Mouse (Mus musculus) CD4-positive helper T cell, adult 2 months (primary cell): Measurements from ENCODE around the gene Mcmbp.

Experiments
- DNase-seq: peaks from one replicate; pipeline ENCODE4 v3.0.0-alpha.2; 2012; ENCODE audit warnings: low read depth, missing footprints, low spot score

Mcmbp gene

DNA sequence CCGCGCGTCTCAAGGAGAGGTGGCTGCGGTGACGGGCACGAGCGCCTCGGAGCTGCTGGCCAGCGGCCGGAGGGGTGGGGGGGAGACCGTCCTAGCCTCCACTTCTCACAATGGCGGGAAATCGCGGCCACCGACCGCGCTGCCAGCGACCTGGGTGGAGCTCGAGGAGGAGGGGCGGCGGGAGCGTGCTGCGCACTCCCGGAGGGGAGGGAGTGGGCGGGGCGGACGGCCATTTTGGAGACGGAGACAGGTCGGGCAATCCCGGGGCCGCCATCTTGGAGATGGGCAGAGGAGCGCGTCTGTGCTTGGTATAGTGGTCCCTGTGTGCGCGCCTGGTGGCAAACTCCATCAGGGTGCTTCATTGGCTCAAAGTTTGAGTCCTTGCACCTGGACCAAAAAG, at the start of gene Mcmbp:
Mcmbp (minus strand) TSS at position 162 of the 400 bp plus-strand sequence.
- DNase-seq, result peak; percentile 95

DNA sequence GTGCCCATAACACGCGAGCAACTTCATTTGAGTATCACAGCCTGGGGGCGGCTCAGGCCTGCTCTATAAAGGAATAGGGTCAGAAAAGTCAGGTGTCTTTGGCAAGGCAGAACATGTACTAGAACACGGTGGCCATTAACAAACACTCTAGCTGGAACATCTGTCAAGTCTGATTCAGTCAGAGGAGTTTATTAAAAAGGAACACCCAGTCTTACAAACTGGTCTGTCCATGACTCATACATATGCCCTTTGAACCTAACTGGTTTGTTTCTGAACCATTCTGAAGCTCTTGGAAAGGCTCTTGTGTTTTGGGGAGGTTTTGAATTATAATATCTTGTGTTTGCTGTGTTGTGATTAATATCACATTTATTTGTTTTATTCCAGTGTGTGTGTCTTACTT, 49.8 kb upstream of the Mcmbp start:
- DNase-seq, result no peak

GRCm38 (mm10) chr7:128781846-128782245, 41.6 kb upstream of the Mcmbp start:
- no peak for DNase-seq

- peak; percentile 47 for DNase-seq
Observed at GRCm38 (mm10) chr7:128779305-128779704, 39.0 kb upstream of the Mcmbp start.

GRCm38 (mm10) chr7:128777201-128777600, 36.9 kb upstream of the Mcmbp start:
- DNase-seq, result no peak

DNA sequence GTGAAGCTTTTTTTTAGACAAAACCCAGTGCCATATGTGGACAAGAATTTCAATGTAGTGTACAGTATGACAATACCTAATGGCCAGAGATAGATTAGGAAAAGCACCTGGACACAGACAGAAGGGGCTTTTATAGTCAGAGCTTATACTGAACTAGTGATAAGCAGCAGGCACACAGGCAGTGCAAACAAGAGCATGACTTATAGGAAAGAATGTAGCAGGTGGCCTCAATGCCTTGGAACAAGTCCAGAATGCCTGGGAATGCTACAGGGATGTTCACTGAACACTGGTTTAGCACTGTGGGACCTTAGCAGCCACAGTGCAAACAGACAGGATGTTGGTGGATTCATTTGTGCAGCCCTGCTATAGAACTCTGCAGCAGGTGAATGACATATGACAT, 26.4 kb upstream of the Mcmbp start:
- DNase-seq, result no peak

DNA sequence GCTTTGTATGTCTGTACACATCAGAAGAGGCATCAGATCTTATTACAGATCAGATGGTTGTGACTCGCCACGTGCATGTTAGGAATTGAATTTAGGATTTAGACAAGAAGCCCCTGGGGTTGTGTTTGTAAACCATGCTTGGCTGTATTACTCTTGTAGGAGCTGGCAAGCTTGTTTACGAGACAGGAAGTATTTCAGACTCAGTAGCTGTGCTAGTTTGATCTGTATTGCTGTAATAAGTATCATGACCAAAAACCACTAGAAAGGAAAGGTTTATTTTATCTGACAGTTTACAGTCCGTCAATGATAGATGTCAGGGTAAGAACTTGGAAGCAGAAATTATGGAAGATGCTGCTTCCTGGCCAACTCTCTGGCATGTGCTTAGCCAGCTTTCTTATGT, 18.7 kb upstream of the Mcmbp start:
- no peak for DNase-seq

DNA sequence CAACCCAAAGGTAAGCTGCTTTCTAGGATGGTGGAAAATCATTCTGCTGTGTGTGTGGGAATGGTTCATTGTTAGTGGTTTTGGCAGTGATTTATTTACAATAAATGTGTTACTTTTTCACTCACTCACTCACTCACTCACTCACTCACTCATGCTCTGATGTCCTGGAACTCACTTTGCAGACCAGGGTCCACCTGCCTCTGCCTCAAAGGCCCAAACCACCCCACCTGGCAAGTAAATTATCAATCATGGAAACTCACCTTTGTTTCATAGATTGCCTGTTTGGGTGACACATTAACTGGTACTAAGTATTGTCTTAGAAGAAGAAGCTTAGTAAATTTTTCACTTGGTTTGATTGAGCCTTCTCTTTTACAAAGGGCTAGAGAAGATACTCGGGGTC, 15.1 kb upstream of the Mcmbp start:
- no peak for DNase-seq

DNA sequence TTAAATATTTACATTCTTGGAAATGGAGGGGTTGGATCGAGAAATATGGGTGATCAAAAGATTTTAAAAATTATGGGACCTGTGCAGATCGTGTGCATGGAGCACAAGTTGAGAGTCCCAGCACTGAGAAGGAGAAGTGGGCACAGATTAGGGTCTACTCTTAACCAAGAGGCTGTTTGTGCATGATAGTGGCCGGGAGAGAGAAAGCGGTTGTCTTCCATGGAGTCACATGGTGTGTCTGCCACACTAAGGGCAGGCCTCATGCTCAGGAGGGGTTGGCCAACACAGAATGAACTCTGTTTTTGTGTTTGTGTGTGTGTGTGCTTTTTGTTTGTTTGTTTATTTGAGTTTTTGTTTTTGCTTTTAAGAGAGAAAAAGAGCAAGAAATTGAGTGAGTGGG, 11.7 kb upstream of the Mcmbp start:
- DNase-seq, result no peak

DNA sequence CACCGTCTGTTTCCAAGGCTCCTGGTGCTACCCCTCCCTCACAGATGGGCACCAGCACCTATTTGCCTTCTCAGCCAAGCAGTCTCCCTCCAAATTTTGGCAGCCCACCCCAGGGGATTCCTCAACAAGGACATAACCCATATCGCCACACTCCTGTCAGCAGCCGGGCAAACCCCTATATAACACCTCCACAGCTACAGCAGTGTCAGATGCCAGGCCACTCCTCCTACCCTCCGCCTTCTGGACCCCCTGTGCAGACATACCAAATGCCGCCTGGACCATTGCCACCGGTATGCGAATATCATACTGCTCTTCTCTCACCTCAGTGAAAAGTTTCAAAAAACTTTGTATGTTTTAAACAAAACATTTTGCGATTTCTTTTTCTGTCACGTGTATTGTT, 10.0 kb upstream of the Mcmbp start:
- DNase-seq, result no peak

DNA sequence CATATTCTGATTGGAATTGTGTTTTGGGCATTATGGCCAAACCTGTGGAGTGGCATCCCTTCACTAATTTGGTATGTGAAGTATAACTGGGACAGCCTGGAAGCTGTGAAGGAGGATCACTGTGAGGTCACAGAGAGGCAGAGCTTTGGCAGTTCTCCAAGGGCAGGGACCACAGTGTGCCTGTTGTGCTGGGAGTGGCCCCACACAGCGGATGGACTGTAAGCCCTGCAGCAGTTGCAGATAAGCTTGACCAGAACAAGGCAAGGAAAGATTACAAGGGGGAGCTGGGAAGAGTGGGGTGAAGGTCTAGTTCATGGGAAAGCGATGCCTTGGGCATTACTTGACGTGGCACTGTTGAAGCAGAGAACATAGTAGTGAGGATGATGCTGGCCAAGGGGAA, 8.5 kb upstream of the Mcmbp start:
- DNase-seq, result no peak

- no peak for DNase-seq
Observed at GRCm38 (mm10) chr7:128746151-128746550, 5.9 kb upstream of the Mcmbp start.

GRCm38 (mm10) chr7:128744684-128745485, 4.6 kb upstream of the Mcmbp start, which contains the start of gene Sec23ip:
Sec23ip (plus strand) TSS chr7:128744943.
- DNase-seq, result peak; percentile 98

DNA sequence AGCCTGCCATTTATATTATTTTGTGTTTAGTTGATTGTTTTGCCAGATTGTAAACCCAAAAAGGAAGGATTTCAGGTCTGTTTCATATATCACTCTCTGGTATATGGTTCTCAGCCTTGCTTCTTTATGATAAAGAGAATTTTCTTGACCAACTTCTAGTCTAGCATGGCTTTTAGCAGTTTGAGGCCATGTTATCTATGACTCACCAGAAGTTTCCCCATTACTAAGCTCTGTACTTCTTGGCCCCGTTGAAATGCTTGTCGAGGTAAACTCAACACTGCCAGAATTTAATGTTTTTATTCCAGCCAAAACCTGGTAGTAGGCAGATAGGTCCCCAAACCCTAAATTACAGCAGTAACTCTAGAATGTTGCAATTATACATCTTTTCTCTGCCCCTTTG, 3.6 kb upstream of the Mcmbp start:
- DNase-seq, result no peak

DNA sequence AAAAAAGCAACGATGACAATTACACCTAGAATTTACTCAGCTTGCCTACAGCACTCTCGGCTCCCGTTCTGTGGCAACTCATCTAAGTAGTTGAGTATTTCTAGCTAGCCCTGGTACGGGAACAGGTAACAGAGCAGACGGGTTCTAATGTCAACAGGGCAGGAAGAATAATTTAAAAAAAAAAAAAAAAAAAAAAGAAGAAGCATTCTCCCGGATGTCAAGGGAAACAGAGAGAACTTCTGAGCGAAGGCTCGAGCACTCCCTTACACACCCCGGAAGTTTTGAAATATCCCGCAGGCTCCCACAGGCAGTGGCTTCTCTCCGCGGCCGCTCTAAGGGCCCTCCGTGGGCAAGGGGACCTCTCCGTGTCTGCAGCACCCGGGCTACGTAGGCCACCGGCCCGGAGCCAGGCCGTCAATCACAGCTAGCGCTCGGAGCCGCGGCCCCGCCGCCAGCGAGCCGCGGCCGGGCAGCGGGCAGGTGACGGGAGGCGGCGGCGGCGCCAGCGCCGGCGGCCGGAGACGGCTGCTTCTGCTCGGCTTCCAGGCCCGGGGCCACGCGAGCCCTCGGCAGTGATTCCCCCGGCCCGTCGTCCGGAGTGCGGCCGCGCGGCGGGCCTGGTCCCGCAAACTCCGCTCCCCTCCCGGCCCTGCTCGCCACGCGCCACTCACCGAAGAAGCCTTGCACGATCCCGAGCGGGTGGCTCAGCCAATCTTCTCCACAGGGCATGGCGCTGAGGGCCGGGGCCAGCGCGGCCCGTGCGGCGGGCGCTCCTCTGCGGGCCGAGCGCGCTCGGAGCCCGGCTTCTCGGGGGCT, 625 bp downstream of the Mcmbp start:
- DNase-seq, result peak; percentile 72

- no peak for DNase-seq
Observed at GRCm38 (mm10) chr7:128739116-128739461, 1.2 kb downstream of the Mcmbp start.

- DNase-seq, result peak; percentile 65
Observed at GRCm38 (mm10) chr7:128738041-128738440, 2.3 kb downstream of the Mcmbp start.

- DNase-seq, result no peak
Observed at GRCm38 (mm10) chr7:128731585-128731984, 8.7 kb downstream of the Mcmbp start.

- DNase-seq, result peak; percentile 11
Observed at GRCm38 (mm10) chr7:128728738-128729137, 11.6 kb downstream of the Mcmbp start.

- no peak for DNase-seq
Observed at GRCm38 (mm10) chr7:128727701-128728100, 12.6 kb downstream of the Mcmbp start.

DNA sequence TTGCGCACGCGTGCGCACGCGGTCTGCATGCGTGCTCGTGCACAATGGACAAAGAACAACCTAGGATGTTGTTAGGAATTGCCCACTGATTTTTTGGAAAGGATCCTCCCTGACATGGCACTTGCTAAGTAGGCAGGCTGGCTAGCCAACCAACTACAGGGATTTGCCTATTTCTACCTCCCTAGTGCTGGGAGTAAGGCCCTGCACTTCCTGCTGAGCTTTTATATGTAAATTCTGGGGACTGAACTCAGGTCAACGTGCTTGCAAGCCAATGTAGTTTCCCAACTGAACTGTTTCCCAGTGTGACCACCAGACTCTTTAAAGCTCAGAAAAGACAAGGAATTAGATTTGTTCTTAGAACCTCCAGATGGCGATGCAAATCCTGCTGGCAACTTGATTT, 13.3 kb downstream of the Mcmbp start:
- DNase-seq, result no peak

- DNase-seq, result no peak
Observed at GRCm38 (mm10) chr7:128725189-128725588, 15.1 kb downstream of the Mcmbp start.

DNA sequence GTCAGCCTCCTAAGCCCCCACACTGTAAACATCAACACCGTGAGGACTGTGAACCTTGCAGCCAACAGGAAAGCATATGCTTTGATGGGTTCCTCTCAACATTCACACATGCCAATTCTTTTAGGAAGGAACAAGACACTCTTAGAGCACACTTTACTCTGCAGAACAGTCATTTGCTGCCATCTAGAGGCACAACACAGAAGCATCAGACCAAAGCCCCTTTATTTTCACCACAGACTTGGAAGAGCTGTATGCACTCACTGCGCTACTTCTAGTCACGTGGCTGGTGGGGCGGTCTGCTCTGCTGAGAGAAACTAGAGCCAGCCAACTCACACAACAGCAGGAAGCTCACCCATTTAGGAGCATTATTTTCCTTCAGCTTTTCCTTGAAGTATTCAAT, 15.5 kb downstream of the Mcmbp start:
- peak; percentile 80 for DNase-seq
